Mouse (Mus musculus) myocyte (in vitro differentiated cells): ENCODE data around the gene Mthfd1. TPM values are rescaled to one million over a fixed set of nuclear protein-coding genes. Genes with fewer than 3 reads are reported as not detected.

Experiments
- H3K27me3 ChIP-seq: one replicate; pipeline ENCODE4 v1.6.1; 2011; ENCODE audit not compliant: control insufficient read depth, insufficient read depth, insufficient read length
- H3K36me3 ChIP-seq: one replicate; pipeline ENCODE4 v1.6.1; 2011; ENCODE audit not compliant: control insufficient read depth, insufficient read depth
- H3K4me2 ChIP-seq: one replicate; pipeline ENCODE4 v1.6.1; 2011; ENCODE audit warnings: low read depth, control low read depth
- H3K4me3 ChIP-seq: one replicate; pipeline ENCODE4 v1.5.1; 2011; ENCODE audit warnings: mild to moderate bottlenecking, control low read depth, moderate library complexity
- H3K79me2 ChIP-seq: one replicate; pipeline ENCODE4 v1.6.1; 2011; ENCODE audit not compliant: control insufficient read depth, insufficient read depth
- H3ac ChIP-seq: one replicate; pipeline ENCODE4 v1.6.1; 2011; ENCODE audit not compliant: control insufficient read depth, insufficient read length
- CEBPB ChIP-seq: IDR thresholded peaks from 2 replicates; pipeline ENCODE4 v1.6.1; 2011; ENCODE audit warnings: mild to moderate bottlenecking, moderate library complexity; ENCODE audit not compliant: poor library complexity, insufficient read depth, severe bottlenecking
- E2F4 ChIP-seq: IDR thresholded peaks from one replicate; pipeline ENCODE4 v1.6.1; 2011; ENCODE audit warnings: mild to moderate bottlenecking, control low read depth, moderate library complexity; ENCODE audit not compliant: insufficient read depth
- MAX ChIP-seq: IDR thresholded peaks from one replicate; pipeline ENCODE4 v1.6.1; 2011; ENCODE audit warnings: low read depth, mild to moderate bottlenecking, control low read depth
- MYOD1 ChIP-seq, 3 experiments: IDR thresholded peaks; one replicate each; pipeline ENCODE4 v1.6.1; 2011; ENCODE audit warnings: control low read depth in 2 of 3, low read depth in 2 of 3, mild to moderate bottlenecking in 2 of 3, moderate library complexity in 1 of 3; ENCODE audit not compliant: insufficient read length in 2 of 3, control insufficient read depth in 1 of 3
- MYOG ChIP-seq, 3 experiments: IDR thresholded peaks; one replicate each; pipeline ENCODE4 v1.6.1; 2011; ENCODE audit warnings: control low read depth in 2 of 3, low read depth in 2 of 3, mild to moderate bottlenecking in 2 of 3; ENCODE audit not compliant: insufficient read length in 2 of 3, control insufficient read depth in 1 of 3, insufficient read depth in 1 of 3
- POLR2A ChIP-seq: IDR thresholded peaks from one replicate; pipeline ENCODE4 v1.6.1; 2011; ENCODE audit warnings: low read depth, mild to moderate bottlenecking, control low read depth, moderate library complexity; ENCODE audit not compliant: insufficient read length
- POLR2AphosphoS2 ChIP-seq: IDR thresholded peaks from one replicate; pipeline ENCODE4 v1.6.1; 2011; ENCODE audit warnings: low read depth, control low read depth; ENCODE audit not compliant: insufficient read length
- REST ChIP-seq: IDR thresholded peaks from one replicate; pipeline ENCODE4 v1.6.1; 2011; ENCODE audit warnings: mild to moderate bottlenecking, control low read depth, moderate library complexity; ENCODE audit not compliant: insufficient read depth, insufficient read length
- SRF ChIP-seq: IDR thresholded peaks from one replicate; pipeline ENCODE4 v1.6.1; 2011; ENCODE audit warnings: low read depth; ENCODE audit not compliant: control insufficient read depth, insufficient read length
- TCF12 ChIP-seq: IDR thresholded peaks from one replicate; pipeline ENCODE4 v1.6.1; 2011; ENCODE audit warnings: mild to moderate bottlenecking, control low read depth; ENCODE audit not compliant: poor library complexity, insufficient read depth, severe bottlenecking
- TCF3 ChIP-seq: IDR thresholded peaks from one replicate; pipeline ENCODE4 v1.6.1; 2011; ENCODE audit warnings: low read depth, control low read depth; ENCODE audit not compliant: insufficient read length
- USF1 ChIP-seq: IDR thresholded peaks from one replicate; pipeline ENCODE4 v1.6.1; 2011; ENCODE audit warnings: low read depth, mild to moderate bottlenecking, control low read depth, moderate library complexity
- polyA plus RNA-seq: library from polyadenylated mRNA; unstranded; fragments of >200 nt; fragmentation: generic; extraction: Trizol; gene quantifications from one replicate; pipeline ENCODE4 v1.2.1, GENCODE M21; 2012; ENCODE audit warnings: missing spikeins

Gene Mthfd1
- polyA plus RNA-seq, 1 experiment = 31.8 TPM

GRCm38 (mm10) chr12:76285418-76285817 lies 30.3 kb downstream of the Mthfd1 start:
- Histone ChIP-seq H3K79me2 (no peaks in the 10 kb centered on the region), H3K4me3 (no peak overlapping the region), H3K36me3 (peaks cover 17% of the 10 kb centered on the region), H3K27me3 (no peaks in the 10 kb centered on the region), H3K4me2 (no peak overlapping the region), H3ac (no peak overlapping the region)
- TF ChIP-seq TCF12 = no peak
- TF ChIP-seq MAX = no peak
- TF ChIP-seq MYOD1 (IDR thresholded peaks at IDR 0.05; ENCODE audit: control insufficient read depth in 1 of 3, insufficient read length in 2 of 3, low read depth in 2 of 3) = no peak
- no peak for TF ChIP-seq SRF

- no peak for TF ChIP-seq REST
Observed at GRCm38 (mm10) chr12:76287986-76288385, 32.9 kb downstream of the Mthfd1 start.

GRCm38 (mm10) chr12:76288494-76288893 lies 33.4 kb downstream of the Mthfd1 start:
- Histone ChIP-seq H3ac (no peak overlapping the region), H3K4me2 (no peak overlapping the region), H3K27me3 (no peaks in the 10 kb centered on the region), H3K36me3 (peaks cover 19% of the 10 kb centered on the region), H3K4me3 (no peak overlapping the region), H3K79me2 (no peaks in the 10 kb centered on the region)
- no peak for TF ChIP-seq TCF12
- no peak for TF ChIP-seq MYOD1 (IDR thresholded peaks at IDR 0.05; ENCODE audit: control insufficient read depth in 1 of 3, insufficient read length in 2 of 3, low read depth in 2 of 3)
- TF ChIP-seq USF1 = no peak
- TF ChIP-seq REST = no peak
- no peak for TF ChIP-seq TCF3
- no peak for TF ChIP-seq POLR2AphosphoS2
- TF ChIP-seq POLR2A = no peak
- TF ChIP-seq MYOG (IDR thresholded peaks at IDR 0.05; ENCODE audit: control insufficient read depth in 1 of 3, insufficient read depth in 1 of 3, insufficient read length in 2 of 3, low read depth in 2 of 3) = no peak
- no peak for TF ChIP-seq CEBPB
- no peak for TF ChIP-seq MAX
- TF ChIP-seq SRF = no peak
- no peak for TF ChIP-seq E2F4

More at GRCm38 (mm10) chr12:76287986-76288385, 32.9 kb downstream of the Mthfd1 start:
- no peak overlapping the region for H3K4me2 ChIP-seq
- H3K79me2 ChIP-seq = no peaks in the 10 kb centered on the region
- H3K4me3 ChIP-seq = no peak overlapping the region
- peaks cover 19% of the 10 kb centered on the region for H3K36me3 ChIP-seq
- H3ac ChIP-seq = no peak overlapping the region
- no peaks in the 10 kb centered on the region for H3K27me3 ChIP-seq

GRCm38 (mm10) chr12:76289428-76289827 lies 34.3 kb downstream of the Mthfd1 start:
- no peak for TF ChIP-seq E2F4
- H3K4me2 ChIP-seq = no peak overlapping the region
- no peak overlapping the region for H3K4me3 ChIP-seq
- no peak overlapping the region for H3ac ChIP-seq
- H3K36me3 ChIP-seq = peaks cover 20% of the 10 kb centered on the region
- H3K79me2 ChIP-seq = no peaks in the 10 kb centered on the region
- H3K27me3 ChIP-seq = no peaks in the 10 kb centered on the region

- no peak for TF ChIP-seq REST
- no peak for TF ChIP-seq SRF
- TF ChIP-seq TCF12 = no peak
- TF ChIP-seq POLR2A = no peak
- Histone ChIP-seq H3K36me3 (peaks cover 26% of the 10 kb centered on the region), H3K4me2 (no peak overlapping the region)
Observed at GRCm38 (mm10) chr12:76290271-76290670, 35.2 kb downstream of the Mthfd1 start.

GRCm38 (mm10) chr12:76293192-76293591 lies 38.1 kb downstream of the Mthfd1 start:
- TF ChIP-seq POLR2AphosphoS2 (no peak), MYOG (IDR thresholded peaks at IDR 0.05; ENCODE audit: control insufficient read depth in 1 of 3, insufficient read depth in 1 of 3, insufficient read length in 2 of 3, low read depth in 2 of 3) (no peak), MAX (no peak), TCF3 (no peak), REST (no peak), SRF (no peak), CEBPB (no peak), TCF12 (no peak), USF1 (no peak)
- Histone ChIP-seq H3K4me2 (no peak overlapping the region), H3K79me2 (no peaks in the 10 kb centered on the region), H3ac (no peak overlapping the region), H3K36me3 (peaks cover 29% of the 10 kb centered on the region), H3K27me3 (no peaks in the 10 kb centered on the region), H3K4me3 (no peak overlapping the region)

More at GRCm38 (mm10) chr12:76290271-76290670, 35.2 kb downstream of the Mthfd1 start:
- Histone ChIP-seq H3K27me3 (no peaks in the 10 kb centered on the region), H3ac (no peak overlapping the region), H3K4me3 (no peak overlapping the region), H3K79me2 (no peaks in the 10 kb centered on the region)
